Mouse (Mus musculus) ZHBTc4 (cell line): Measurements from ENCODE around the gene Pcp4.

ENCODE experiments used
- DNase-seq: peaks from one replicate; pipeline ENCODE4 v3.0.0-alpha.2; 2011; ENCODE audit warnings: low read depth, low spot score

Pcp4 gene

GRCm38 (mm10) chr16:96487007-96487684, 19.7 kb downstream of the Pcp4 start:
- DNase-seq: no peak

GRCm38 (mm10) chr16:96488038-96488437, 20.6 kb downstream of the Pcp4 start:
- no peak for DNase-seq

- no peak for DNase-seq
Measured at GRCm38 (mm10) chr16:96491530-96491929, 24.1 kb downstream of the Pcp4 start.

DNA sequence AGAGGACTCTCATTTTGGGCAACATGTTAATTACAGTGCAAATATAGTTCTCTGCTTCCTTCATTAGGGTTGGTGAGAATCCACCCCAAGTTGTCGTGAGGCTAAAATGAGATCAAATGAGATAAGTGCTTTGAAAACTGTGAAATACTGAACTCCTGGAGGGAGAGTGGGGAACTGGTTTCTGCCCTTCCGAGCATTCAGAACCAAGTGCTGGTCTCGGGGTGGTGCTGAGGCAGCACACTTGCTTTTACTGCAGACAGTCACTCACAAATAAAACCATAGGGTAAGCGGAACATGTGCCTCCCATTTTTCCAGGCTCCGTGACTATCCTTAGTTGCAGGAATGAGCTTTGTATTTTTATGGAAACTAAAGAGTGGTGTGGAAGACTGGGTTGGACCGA, 26.7 kb downstream of the Pcp4 start:
- no peak for DNase-seq

DNA sequence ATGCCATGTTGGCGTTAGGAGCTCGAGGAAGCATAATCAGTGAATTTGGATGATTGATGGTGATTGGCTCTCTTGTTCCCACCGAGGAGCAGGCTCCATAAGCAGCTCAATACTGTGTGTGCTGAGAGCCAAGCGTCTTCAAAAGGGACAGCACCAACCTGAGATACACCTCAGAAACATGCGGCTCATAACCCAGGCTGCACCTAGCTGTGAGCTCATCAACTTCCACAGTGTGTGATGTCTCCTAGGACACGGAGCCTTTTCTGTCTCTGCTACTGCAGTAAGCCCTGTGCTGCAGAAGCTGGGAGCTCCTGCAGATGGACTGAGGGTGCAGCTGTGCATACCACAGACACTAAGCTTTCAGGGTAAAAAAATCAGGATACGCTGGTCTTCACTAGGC, 31.5 kb downstream of the Pcp4 start:
- no peak for DNase-seq

DNA sequence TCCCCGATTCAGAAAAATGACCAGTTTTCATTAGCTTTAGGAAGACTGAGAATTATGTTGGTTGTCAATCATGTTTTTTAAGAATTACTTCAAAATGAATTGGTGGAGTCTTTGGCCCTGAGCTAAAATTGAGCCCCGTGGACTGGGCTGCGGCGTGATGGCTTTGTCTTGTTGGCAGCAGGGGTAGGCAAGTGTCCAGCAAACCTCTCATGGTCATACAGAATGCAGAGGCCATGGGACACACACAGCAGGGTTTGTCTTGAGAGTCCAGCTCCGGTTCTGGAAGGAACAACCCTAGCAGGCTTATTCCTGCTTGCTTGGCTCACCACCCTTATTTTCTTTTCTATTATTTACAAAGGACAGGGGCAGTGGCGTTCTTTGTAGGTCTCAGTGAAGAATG, 33.8 kb downstream of the Pcp4 start:
- DNase-seq: no peak

GRCm38 (mm10) chr16:96502586-96502985, 35.2 kb downstream of the Pcp4 start:
- DNase-seq: no peak

GRCm38 (mm10) chr16:96514466-96514865, 47.1 kb downstream of the Pcp4 start:
- DNase-seq: no peak

DNA sequence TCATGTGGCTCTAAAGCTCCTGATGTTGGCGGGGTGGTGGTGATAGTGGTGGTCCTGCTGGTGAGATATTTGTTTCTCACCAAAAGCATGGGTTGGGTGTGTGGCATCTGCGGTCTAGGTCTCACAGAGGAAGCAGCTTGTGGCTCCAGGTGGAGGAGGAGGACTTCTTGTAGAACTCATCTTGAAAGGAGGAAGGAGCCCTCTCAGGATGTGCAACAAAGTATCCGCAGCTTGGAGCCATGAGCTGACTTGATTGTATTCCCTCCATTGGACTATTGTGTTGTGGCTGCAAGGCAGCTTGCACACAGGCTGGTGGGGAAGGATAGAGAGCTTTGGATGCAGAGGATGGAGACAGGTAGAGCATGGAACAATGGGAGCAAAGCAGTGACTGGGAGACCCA, 60.1 kb downstream of the Pcp4 start:
- no peak for DNase-seq

DNA sequence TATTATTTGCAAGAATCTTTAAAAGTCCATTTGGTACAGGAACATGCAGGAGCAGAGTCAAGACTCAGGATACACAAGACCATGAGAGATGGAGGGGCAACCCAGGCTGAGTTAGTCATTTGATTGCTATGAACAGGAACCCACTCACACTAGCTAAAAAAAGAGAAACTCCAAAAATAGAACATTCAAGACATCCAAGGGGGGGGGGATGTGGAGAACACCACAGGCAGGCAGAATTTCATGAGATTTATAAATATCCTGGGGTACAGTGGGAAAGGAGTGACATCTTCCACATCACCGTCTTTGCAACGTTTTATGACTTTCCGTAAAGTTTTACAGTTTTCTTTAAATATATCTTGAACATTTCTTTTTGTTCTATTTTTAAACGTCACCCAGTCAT, 61.1 kb downstream of the Pcp4 start:
- DNase-seq: no peak

DNA sequence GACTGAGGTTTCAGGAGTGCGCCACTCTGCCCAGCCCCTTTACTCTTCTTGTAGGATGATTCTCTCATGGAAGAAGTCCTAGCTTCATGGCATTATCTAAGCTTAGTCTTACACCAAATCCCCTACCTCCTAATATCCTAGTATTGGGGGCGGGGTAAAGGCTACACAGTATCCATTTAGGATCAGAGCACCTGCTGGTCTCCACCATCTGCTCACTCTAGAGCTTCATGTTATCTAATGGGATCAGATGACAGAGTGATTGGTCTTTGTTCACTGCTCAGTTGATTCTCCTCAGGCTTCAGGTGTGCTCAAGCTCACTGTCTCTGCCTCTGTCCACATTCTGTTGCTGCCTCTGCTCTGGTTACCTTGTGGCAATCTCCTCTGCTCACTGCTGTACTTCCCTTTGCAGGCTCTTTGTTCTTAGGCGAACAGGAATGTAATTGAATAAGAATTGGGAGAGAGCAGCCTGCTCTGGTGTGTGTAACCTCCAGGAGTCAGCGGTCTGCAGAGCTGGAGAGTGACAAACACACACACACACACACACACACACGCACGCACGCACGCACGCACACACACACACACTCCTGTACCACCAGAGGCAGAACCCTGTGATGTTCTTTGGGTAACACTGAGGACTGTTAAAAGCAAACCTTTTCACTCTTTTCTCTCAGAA, 62.6 kb downstream of the Pcp4 start:
- DNase-seq: peak; percentile 36

GRCm38 (mm10) chr16:96530569-96530898, 63.1 kb downstream of the Pcp4 start:
- no peak for DNase-seq

- DNase-seq: no peak
Measured at GRCm38 (mm10) chr16:96531029-96531428, 63.6 kb downstream of the Pcp4 start.

DNA sequence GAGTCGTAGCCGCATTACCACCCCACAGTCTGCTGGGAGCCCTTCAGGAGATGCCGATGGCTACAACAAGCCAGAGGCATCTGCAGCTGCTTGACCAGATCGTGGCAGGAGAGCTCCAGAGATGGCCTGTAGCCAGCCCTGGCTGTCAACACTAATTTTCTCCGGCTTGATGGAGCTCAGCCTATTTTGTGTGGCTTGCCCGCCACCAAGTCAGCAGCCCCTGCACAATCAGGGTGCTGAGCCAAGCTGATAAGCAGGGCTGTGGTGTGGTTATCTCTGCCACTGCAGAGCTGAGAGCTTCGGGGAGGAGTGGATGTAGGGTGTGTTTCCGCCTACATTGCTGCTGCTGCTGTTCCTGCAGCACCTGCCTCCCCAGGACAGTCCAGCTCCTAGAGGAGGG, 66.3 kb downstream of the Pcp4 start:
- no peak for DNase-seq

- no peak for DNase-seq
Measured at GRCm38 (mm10) chr16:96535271-96535670, 67.9 kb downstream of the Pcp4 start.

DNA sequence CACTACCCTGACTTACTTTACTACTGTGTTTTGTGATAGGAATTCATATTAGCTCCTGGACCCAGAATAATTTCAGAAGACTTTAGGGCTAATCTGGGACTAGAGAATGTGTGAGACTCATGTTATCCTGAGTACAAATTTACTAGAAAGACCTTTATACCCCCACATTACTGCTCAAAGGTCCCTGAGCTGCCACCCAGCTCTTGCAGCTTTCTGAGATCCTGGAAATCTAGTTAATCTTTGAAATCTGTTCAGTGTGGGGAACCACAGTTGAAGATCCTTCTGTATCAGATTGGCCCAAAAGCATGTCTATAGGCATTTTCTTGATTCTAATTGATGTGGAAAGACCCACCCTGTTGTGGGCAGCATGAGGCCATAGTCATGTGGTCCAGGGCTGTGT, 69.0 kb downstream of the Pcp4 start:
- DNase-seq: no peak

DNA sequence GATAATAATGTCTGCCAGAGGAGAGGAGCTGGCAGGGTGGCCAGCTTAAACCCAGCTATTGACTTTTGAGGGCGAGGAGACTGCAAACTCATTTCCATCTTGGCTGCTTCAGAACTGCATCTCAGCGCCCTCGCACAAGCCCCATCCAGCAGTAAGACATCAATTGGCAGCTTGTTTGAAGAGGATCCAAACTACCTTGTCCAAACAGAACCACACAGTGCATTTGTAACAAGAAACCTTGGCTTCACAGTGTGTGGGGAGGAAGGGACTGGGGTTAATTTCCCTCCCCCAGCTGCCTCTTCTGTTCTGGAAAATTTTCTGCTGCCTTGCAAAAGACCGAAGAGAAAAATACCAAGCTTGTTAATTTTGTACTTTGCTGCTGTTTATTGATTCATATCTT, 71.7 kb downstream of the Pcp4 start:
- no peak for DNase-seq

DNA sequence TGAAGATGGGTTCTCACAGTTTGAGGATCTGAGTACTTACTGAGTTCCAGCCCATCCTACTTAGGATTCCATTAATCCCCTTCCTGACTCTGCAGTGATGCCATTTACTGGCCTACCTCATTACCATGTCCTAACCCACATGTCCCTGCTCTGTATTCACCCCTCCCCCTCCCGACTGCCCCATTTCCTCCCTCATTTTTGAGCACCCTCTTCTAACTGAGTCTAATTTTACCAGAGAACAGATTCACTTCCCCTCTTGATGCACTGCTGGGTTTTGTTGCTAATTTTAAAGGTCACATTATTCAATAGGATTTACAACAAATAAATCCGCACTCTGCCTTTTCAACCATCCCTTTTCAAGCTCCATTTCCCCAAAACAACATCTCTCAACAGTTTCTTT, 73.7 kb downstream of the Pcp4 start:
- DNase-seq: no peak

DNA sequence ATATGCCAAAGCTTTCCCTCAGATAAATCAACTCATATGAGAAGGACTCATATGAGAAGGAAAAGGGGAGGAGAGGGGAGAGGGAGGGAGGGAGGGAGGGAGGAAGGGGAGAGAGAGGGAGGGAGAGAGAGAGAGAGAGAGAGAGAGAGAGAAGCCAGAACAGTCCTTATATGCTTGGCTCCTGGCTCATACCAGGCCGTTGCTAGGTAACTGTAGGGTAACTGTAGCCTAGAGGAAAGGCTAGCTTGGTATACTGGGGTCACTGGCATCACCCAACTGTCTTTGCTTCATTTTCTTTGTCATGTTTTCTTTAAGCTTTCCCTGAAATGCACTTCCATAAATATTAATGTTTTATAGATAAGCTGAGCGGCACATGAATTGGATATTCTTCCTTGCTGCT, 85.3 kb downstream of the Pcp4 start:
- DNase-seq: no peak

GRCm38 (mm10) chr16:96555412-96555811, 88.0 kb downstream of the Pcp4 start:
- DNase-seq: no peak

GRCm38 (mm10) chr16:96556621-96557020, 89.2 kb downstream of the Pcp4 start:
- DNase-seq: no peak

- no peak for DNase-seq
Measured at GRCm38 (mm10) chr16:96558341-96558740, 90.9 kb downstream of the Pcp4 start.

DNA sequence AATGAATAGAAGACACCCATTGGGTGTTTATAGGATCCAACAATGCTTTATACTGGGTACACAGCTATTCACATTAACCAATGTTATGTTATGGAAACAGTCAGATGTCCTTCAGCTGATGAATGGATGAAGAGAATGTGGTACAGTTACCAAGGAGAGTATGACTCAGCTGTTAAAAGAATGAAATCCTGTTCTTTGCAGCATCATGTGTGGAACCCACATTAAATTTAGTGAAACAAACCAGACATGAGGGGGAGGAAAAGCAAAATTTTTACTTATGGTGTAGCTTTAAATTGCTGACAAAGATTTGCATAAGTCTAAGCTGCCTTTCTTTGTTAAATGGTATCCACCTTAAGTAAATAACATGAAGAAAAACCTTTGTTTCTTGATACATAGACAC, 92.4 kb downstream of the Pcp4 start:
- no peak for DNase-seq
